Mouse (Mus musculus) kidney, adult 2 months (tissue): ENCODE data around the gene Zfp697.

Experiments used
- CTCF ChIP-seq: fragments of 200-500 bp; conservative IDR thresholded peaks from 2 replicates; pipeline ENCODE4 v1.5.1; 2011; ENCODE audit warnings: low read depth, mild to moderate bottlenecking, control low read depth, low read length, moderate library complexity, mixed read lengths; ENCODE audit not compliant: insufficient read depth, insufficient read length
- POLR2A ChIP-seq: fragments of 200-500 bp; IDR thresholded peaks from one replicate; pipeline ENCODE4 v1.6.1; 2011; ENCODE audit warnings: low read depth, low read length, control low read depth

GRCm38 (mm10) chr3:98428449-98428775, 46.2 kb downstream of the Zfp697 start:
- TF ChIP-seq CTCF (no peak), POLR2A (no peak)
